Mouse (Mus musculus): ENCODE data around the gene Oaz2. TPM values are rescaled to one million over a fixed set of nuclear protein-coding genes. Genes with fewer than 3 reads are reported as not detected.

The Oaz2 gene
- polyA plus RNA-seq (2012; rRNA removed) = 20.5 and 21.1 TPM in 2 replicates

DNA sequence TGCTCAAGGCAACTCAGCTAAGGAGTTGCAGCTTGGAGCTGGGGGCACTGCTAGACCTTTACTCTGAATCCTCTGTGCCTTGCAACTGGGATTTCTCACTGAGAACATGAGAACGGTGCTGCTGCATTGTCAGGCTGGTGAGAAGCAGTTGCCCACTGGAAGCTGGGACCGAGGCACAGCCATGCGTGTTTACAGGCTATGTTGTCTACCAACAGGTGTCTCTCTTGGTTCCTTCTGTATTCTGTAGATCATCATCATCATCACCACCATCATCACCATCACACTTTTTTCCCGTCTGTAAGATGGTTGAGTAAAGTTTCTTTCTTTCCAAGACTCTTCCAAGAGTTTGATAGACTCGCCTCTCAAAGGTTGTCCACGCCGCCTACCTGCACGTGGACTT lies at the start of gene Oaz2:
Oaz2 (plus strand) TSS at position 301 of the 400 bp plus-strand sequence.

GRCm38 (mm10) chr9:65629025-65629766 lies 38.6 kb upstream of the Oaz2 start, which contains the start of gene Rbpms2:
Gene Rbpms2 (plus strand): TSS chr9:65629648.

Other genes starting within 250 kb of the Oaz2 start
- gene Slc51b, start 245.0 kb upstream of the Oaz2 start, polyA plus RNA-seq (2012; rRNA removed) = 0.05 and 0.09 TPM in 2 replicates
- gene Mtfmt, start 232.2 kb upstream of the Oaz2 start, polyA plus RNA-seq (2012; rRNA removed) = 5.7 and 6.8 TPM in 2 replicates
- gene Spg21, start 207.1 kb upstream of the Oaz2 start, polyA plus RNA-seq (2012; rRNA removed) = 7.6 and 7.7 TPM in 2 replicates
- 0.03 TPM in 1 of 2 replicates, not detected in the other for gene Ankdd1a, start 147.8 kb upstream of the Oaz2 start, polyA plus RNA-seq (2012; rRNA removed)
- gene Plekho2, start 88.0 kb upstream of the Oaz2 start, polyA plus RNA-seq (2012; rRNA removed) = 13.8 and 17.3 TPM in 2 replicates
- 9.4 and 12.9 TPM in 2 replicates for gene Pif1, start 80.8 kb upstream of the Oaz2 start, polyA plus RNA-seq (2012; rRNA removed)
- gene Rbpms2, start 38.4 kb upstream of the Oaz2 start, polyA plus RNA-seq (2012; rRNA removed) = 8.2 and 10.3 TPM in 2 replicates
- 2.7 and 3.1 TPM in 2 replicates for gene Zfp609, start 159.6 kb downstream of the Oaz2 start, polyA plus RNA-seq (2012; rRNA removed)
- 75.5 and 80.0 TPM in 2 replicates for gene Pclaf, start 222.2 kb downstream of the Oaz2 start, polyA plus RNA-seq (2012; rRNA removed)
- gene Trip4, start 240.8 kb downstream of the Oaz2 start, polyA plus RNA-seq (2012; rRNA removed) = 5.0 and 5.6 TPM in 2 replicates
- 2.6 and 3.0 TPM in 2 replicates for gene Csnk1g1, start 240.9 kb downstream of the Oaz2 start, polyA plus RNA-seq (2012; rRNA removed)

All from liver, embryonic 14 days (tissue).